Mouse (Mus musculus): ENCODE data around the gene Fbxo11.

DNA sequence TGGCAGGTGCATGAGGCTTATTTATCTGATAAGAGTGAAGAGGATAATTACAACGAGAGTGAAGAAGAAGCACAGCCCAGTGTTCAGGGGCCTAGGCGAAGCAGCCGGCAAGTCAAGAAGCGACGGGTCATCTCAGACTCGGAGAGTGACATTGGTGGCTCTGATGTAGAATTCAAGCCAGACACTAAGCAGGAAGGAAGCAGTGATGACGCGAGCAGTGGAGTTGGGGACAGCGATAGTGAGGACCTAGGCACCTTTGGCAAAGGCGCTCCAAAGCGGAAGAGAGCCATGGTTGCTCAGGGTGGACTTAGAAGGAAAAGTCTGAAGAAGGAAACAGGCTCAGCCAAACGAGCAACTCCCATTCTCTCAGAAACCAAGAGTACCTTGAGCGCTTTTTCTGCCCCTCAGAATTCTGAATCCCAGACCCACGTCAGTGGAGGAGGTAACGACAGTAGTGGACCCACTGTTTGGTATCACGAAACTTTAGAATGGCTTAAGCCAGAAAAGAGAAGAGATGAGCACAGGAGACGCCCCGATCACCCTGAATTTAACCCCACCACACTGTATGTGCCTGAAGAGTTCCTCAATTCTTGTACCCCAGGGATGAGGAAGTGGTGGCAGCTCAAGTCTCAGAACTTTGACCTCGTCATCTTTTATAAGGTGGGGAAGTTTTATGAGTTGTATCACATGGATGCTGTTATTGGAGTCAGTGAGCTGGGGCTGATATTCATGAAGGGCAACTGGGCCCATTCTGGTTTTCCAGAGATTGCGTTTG, 80.5 kb downstream of the Fbxo11 start:
- TF ChIP-seq CTCF (IDR thresholded peaks at IDR 0.05 in 2 of 3, conservative IDR thresholded peaks at IDR 0.05 in 1 of 3; ENCODE audit: control insufficient read depth in 1 of 3, insufficient read depth in 1 of 3, low read depth in 2 of 3, low read length in 3 of 3, poor library complexity in 1 of 3, severe bottlenecking in 1 of 3) (no peak), MEF2A (IDR thresholded peaks at IDR 0.05; ENCODE audit: extremely low read depth, insufficient replicate concordance, low read depth, low read length, poor library complexity, severe bottlenecking) (no peak)

All from MEL (cell line).